Mouse (Mus musculus) spleen, postnatal 10 days (tissue): ENCODE results near the gene Cfap52.
A peak's percentile ranks its signal among the peaks of the same experiment; 100 is the strongest.

Source experiments
- DNase-seq, 2 experiments: peaks; one replicate each; pipeline ENCODE4 v3.0.0; 2021 to 2022; ENCODE audit warnings: low spot score in 2 of 2

Gene Cfap52

DNA sequence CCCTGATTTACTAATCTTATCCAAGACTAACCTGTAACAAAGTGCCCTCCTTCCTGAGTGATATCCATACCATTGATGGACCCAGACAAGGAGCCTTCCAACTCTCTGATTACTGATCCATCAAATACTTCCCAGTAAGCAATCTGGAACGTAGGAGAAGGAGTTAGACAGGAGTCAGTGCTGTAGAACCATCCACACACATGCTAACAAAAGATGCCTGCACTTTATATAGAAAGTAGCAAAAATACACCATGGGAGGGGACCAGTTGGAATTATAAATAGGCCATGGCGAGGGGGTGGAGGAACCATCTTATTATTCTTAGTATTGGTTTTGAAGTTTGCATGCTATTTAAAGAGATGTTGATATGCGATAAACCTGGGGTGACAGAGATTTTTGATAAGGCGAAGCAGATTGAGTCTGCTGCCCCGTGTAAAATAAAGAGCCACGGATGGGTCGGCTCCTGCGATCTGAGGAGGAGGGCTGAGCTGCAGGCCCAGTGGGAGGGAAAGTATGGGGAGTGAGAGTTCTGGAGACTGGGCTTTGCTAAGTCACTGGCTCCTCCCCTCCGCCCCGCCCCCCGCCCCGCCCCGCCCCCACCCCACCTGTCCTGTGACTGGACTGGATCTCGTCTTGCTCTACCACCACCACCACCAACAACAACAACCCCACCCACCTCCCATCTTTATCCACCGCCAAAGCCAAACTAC, 38.9 kb downstream of the Cfap52 start:
- no peak for DNase-seq

DNA sequence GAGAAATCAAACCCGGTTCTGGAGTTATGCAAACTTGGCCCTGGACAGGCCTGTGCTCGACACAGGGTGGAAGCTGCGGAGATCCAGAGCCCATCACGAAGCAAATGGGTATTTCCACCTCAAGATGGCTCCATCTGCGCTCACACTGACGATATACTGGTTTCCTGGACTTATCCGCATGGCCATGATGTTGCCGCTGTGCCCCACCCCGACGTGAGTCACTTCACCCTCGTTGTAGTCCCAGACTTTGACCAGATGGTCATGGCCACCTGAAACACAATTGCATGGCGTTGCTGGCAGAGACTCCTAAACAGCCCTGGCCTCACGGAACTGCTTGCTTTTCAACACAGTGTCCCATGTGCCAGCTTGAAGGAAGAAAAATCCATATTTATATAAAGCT, 40.5 kb downstream of the Cfap52 start:
- DNase-seq = no peak

DNA sequence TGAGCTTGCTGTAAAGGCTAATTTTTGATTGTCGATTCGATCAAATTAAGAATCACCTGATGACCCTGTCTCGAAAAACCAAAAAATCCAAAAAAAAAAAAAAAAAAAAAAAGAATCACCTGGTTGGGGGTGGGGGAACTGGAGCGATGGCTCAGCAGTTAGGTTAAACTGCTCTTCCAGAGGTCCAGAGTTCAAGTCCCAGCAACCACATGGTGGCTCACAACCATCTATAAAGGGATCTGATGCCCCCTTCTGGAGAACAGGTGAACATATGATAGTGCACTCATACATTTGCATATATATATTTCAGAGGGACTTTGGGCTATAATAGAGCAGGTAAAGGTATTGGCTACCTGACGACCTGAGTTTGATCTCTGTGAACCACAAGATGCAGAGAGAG, 41.7 kb downstream of the Cfap52 start:
- no peak for DNase-seq

DNA sequence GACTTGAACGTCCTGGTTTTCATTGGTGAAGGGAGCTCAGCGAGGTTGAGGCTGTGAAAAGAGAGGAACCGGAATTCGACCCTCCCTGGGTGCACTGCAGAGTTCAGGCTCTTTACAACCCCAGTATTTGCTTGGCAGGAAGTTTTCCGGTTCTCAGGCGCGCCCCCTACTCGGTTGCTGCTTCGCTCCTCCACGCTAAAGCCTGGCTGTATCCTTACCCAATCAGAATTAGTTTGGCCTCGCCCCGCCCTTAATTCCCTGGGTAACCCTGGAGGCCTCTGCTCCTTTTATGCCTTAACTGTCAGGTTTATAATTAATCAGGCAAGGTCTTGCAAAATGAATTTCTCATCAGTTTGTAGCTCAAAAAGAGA, 42.7 kb downstream of the Cfap52 start:
- peak; percentile 9 to 32 for DNase-seq

DNA sequence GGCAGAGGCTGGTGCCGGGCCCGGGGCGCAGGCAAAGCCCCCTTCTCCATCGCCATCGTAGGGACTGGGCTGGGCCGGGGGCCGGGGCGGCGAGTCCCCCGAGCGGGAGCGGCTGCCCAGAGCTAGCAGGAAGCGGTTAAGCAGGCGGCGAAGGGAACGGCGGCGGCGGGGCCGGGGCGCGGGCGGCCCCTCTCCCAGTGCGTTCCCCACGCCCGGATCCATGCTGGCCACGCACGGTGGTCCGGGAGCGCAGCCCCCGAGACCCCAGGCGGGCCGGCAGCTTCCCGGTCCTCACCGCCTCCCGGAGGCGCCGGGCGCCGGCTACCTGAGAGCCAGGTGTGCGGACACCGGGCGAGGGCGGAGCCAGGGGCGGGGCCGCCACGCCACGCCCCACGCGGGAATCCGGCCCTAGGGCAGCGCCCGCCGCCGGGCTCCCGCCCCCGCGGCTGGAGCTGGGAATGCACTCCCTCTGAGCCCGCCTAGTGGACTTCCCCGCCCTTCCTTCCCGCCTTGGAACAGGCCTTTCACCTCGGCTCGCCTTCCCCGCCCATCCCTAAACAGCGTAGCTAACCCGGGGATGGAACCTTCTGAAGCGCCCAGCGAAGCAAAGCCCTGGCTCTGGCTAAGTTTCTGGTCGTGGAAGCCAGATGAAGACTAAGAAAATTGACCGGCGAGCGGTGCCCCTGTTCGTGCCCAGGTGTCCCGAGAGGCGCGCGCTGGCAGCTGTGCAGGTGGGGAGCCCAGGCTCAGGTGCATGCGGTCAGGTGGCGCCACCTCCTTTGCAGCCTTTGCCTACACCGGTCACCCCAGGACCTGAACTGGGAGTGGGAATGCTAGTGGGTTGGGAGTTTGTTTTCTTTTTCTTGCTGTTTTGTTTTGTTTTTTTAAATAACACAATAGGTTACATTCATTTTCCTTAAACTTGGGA, 43.4 kb downstream of the Cfap52 start, which contains the start of gene Usp43:
TSS of gene Usp43 (minus strand) at position 327 of the 928 bp plus-strand sequence.
- peak; percentile 8 to 31 for DNase-seq

GRCm38 (mm10) chr11:67921091-67921826, 44.2 kb downstream of the Cfap52 start:
- DNase-seq = peak in 1 of 2 experiments; percentile 18

GRCm38 (mm10) chr11:67920226-67920960, 45.1 kb downstream of the Cfap52 start:
- no peak for DNase-seq

- DNase-seq = no peak
Measured at GRCm38 (mm10) chr11:67919593-67919992, 45.9 kb downstream of the Cfap52 start.

- no peak for DNase-seq
Measured at GRCm38 (mm10) chr11:67917126-67917525, 48.3 kb downstream of the Cfap52 start.

DNA sequence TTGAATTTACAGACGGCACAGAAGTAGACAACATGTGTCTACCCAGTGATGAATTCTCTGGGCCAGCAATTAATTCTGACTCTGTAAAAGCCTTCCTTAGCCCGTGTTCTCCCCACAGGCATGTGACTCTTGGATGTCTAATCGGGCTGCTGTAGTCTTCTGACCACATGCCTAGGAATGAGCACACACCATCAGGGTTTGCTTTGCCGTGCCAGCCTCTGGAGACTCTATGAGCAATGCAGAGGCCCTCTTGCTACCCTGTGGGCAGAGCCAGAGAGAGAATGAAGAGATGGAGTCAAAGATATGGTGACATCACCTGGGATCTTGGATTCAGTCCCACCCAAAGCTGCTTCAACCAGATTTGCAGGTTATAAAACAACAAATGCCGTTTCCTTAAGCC, 54.4 kb downstream of the Cfap52 start:
- DNase-seq = no peak

GRCm38 (mm10) chr11:67903756-67904155, 61.7 kb downstream of the Cfap52 start:
- DNase-seq = no peak

DNA sequence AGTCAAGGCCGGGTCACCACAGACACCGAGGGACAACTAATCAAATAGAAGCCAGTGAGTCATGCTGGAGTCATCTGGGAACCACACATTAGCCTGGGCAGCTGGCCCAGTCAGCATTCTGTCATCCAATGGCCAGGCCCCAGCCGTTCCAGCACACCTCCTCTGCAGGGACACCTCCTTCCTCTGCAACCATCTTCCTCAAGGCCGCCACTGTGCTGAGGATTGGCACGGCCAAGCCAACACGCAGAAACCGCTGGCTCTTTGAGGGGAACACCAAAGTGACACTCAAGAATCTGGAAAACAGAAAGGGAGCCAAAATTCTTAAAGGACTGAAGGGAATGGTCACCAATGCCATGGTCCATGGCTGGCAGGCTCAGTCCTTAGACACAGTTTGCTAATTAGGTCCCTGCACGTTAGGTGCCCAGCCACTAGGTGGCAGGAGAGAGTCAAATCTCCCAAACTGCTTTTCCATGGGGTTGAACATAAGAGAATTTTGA, 68.3 kb downstream of the Cfap52 start:
- peak; percentile 34 to 62 for DNase-seq

GRCm38 (mm10) chr11:67895641-67896040, 69.8 kb downstream of the Cfap52 start:
- DNase-seq = no peak

DNA sequence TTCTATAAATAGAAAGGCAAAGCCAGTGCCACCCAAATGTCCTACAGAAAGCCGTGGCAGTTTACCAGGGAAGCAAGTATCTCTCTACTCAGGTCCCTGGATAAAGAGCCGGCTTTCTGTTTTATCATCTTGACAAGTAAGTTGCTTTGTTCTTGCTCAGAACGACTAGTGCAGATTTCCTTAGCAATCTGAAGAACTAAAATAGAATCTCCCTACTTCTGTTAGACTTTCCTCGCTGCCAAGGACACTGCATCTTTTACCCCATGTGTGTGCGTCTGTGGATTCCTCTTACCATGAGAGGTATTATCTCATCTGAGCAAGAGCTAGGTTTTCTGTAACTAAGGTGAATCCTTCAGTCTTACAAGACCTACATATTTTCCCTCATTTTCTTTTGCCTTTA, 76.9 kb downstream of the Cfap52 start:
- no peak for DNase-seq

DNA sequence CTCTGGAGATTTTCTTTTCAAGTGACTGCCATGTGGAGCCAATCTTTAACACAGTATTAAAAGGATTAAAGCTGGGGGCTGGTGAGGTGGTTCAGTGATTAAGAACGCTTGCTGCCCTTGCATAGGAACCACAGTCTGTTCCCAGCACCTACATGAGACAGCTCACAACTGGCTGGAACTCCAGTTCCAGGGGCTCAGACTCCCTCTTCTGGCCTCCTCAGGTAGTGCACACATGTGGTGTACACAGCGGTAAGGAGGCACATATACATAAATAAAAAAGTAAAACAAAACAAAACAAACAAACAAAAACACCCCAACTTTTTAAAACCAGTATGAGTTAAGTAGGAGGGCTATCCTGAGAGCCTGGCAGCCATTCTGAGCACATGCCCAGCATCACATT, 79.5 kb downstream of the Cfap52 start:
- DNase-seq = no peak
